Mouse (Mus musculus): ENCODE measurements around the gene Cypt2. TPM values are rescaled to one million over a fixed set of nuclear protein-coding genes. Genes with fewer than 3 reads are reported as not detected.
"Not testable (repeated sequence)": the region's sequence is repeated elsewhere in the genome, so short reads cannot be mapped to it uniquely, and the experiment has no call there.

Cypt2 gene
- total RNA-seq (2021), result not detected
- long read RNA-seq, experiment 1, result 0 reads
- long read RNA-seq, experiment 2, result 0 reads

- DNase-seq (ENCODE audit: low spot score in 2 of 2); intact Hi-C loops (cut with DNase I): not testable (repeated sequence)
These were observed at the start of gene Cypt2 for GRCm38 (mm10) chrX:105499472-105499871. TSS of gene Cypt2 (plus strand) at chrX:105499772.

- intact Hi-C loops (cut with DNase I), result no loop called here
- DNase-seq (ENCODE audit: low spot score in 2 of 2), result no peak
These were observed 46.7 kb downstream of the Cypt2 start for GRCm38 (mm10) chrX:105546234-105546633.
